Mouse (Mus musculus) c-Kit-positive CD71-negative TER-119-negative erythroid progenitor cells, embryonic 14.5 days (primary cell): ENCODE measurements around the gene Kifc3.
"Not testable (repeated sequence)": the region's sequence is repeated elsewhere in the genome, so short reads cannot be mapped to it uniquely, and the experiment has no call there.

Source experiments
- DNase-seq: peaks from one replicate; pipeline ENCODE4 v3.0.0-alpha.2; 2013; ENCODE audit warnings: low read depth

Gene Kifc3

DNA sequence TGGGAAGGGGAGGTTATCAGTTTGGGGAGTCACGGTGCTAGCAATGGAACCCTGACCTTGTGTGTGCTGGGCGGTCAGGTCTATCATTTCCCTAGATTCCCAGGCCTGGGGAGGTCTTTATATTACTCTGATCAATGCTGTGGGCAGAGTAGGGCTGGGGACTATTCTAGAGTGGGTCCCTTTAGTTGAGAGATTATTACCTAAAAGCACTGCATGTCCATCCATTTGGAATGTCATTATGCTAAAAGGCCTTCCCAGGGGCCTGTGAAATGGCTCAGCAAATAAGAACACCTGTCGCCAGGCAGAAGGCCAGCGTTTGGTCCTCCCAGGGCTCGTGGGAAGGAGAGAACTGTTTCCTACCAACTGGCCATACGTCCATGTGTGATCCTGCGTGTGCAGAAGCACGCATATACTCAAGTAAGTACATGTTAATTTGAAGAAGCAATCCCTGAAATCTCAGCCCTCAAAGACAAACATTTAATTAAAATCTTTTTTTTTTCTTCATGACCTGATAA is 499 bp downstream of the Kifc3 start:
- no peak for DNase-seq

DNA sequence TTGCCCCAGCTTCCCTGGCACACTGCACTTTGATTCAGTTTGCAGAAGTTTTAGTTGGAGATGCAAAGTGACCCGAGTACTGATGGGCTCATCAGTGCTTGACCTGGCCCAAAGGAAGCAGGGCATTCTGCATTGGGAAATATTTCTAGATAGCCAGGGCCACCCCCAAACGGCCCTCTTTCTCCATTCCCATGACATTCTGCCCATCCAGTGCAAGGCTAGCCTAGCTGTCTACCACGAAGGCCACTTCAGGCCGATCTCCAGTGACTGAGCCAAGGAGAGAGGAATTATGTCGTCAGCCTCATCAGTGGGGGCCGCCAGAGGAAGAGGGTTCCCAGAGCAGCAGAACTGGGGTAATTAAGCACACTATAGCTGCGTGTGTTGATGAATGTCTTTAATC is 1.1 kb downstream of the Kifc3 start:
- DNase-seq, result no peak

DNA sequence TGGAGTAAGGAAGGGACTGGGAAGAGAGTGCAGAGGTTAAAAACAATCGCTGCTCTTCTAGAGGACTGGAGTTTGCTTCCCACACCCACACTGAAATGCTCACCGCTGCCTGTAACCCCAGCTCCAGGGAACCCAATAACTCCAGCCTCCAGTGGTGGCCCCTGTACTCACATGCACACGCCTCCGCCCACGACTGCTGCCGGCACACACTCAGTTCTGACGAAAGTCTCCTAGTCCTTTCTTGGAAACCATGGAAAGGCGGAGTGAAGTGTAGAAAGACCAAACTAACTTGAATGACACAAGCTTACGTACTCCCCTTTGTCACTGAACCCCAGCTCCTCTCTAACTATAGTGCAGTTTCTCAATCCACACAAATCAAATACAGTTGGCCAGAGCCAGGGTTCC is 2.6 kb downstream of the Kifc3 start:
- DNase-seq, result no peak

DNA sequence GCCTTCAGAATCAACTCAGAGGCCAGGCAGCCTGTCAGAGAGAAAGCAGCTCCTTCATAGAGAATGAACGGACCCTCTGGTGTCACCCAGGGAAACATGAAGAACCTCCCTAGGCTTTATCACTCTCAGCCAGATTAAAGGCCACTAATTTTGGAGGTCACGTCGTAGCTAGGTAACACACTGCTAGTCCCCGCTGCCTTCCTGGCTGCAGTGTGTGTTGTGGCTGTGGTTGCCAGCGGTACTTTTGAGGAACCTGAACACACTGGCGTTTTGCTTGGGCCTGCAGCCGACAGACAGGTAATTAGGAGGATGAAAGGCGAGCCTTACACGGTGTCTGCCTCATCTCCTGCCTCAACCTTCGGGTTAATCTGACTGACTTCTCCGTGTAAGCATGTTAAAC is 6.9 kb downstream of the Kifc3 start:
- DNase-seq, result no peak

DNA sequence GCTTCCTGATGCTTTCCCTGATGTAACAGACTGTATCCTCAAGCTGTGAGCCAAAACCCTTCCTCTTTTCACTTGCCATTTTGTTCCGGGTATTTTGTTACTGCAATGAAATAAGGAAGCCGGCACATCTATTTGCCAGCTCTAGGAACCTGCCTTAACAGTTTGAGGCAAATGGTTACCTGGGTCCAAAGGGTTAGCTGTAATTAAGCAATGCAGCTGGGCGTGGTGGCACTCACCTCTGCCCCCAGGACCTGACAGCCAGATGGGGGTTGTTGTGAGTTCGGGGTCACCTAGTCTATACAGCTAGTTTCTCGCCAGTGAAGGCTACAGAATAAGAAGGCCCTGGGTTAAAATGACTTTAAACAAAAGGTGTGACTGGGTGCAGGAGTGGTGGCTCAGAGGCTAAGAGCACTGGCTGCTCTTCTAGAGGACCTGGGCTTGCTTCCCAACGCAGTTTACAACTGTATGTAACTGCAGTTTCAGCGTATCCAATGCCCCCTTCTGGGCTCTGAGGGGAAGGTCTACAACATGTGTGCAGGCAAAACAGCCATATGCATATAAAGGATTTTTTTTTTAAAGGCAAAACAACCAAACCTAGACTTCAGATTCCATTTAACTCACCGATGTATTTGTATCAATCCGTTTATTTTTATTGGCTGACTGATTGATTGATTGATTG is 11.0 kb downstream of the Kifc3 start:
- no peak for DNase-seq

DNA sequence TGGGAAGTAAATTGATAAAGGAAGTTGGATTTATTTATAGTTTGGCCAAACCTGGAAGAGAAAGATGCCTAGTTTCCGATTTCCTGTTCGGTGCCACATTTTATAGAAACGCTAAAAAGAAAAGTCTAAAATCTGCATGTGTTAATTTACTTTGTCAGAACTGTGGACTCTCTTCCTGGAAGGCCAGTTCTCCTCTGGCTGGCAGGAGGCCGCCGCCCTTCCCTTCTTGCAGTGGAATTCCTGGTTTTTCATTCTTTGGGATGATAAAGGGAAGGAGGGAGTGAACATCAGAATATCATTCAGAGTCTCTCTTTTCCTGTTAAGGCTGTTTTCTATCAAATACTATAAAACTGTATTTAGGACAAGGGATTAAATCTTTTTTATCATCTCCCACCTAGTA is 15.0 kb downstream of the Kifc3 start:
- DNase-seq, result no peak

DNA sequence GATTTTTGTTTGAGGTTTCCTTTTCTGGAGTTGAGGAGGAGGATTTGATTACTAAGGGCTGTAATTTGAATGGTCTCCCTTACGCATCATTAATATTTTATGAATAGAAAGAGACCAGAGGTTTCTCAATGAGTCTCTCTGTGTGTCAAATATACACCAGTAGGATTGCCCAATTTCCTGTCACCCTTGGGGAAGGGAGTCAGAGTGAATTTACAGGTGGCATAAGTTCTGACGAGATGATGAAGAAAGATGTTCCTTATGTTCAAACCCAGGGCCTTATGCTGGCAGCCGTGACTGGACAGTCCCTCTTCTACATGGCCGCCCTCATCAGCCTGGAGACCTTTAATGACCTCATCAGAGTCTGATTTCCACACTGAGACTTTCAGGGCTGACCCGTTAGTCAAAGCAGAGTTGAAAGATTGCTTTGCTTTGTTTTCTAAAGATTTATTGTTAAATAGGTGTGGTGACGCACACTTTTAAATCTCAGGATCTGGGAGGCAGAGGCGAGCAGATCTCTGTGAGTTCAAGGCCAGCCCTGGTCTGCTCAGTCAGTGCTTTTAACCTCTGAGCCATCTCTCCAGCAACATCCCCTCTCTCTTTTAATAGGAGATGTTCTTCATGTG is 16.6 kb downstream of the Kifc3 start:
- DNase-seq, result no peak

DNA sequence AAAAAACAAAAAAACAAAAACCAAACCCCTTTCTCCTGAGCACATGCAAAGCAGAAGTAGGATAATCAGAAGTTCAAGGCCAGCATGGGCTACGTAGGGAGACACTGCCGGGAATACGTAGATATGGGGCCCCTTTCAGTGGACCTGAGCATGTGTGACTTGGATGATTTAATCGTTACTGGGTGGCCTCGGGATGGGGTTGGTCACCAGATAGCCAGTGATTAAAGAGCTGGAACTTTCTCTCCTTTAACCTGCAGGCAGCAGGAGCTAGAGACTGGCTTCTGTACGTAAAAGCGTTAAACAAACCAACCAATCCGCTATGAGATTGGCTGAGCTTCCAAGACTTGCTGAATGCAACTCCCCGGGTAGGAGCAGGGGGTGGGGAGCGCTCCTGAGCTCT is 17.5 kb downstream of the Kifc3 start:
- no peak for DNase-seq

DNA sequence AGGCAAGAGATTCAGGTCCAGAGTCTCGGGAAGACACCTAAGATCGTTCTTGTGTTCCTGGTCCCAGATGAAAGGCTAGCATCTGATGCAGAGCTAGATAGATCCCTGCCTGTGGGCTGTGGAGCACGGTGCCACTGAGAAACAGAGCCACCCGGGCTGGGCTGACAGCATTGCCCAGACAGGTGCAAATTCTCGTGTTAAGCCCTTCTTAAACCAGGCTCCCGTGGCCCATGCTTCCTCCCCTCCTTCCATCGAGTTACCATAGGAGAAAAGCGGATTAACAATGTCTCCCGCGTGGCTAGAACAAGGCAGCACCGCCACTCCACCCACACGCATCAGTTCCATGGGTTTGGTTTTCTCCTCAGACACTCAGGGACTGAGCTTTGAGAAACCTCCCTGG is 18.4 kb downstream of the Kifc3 start:
- no peak for DNase-seq

DNA sequence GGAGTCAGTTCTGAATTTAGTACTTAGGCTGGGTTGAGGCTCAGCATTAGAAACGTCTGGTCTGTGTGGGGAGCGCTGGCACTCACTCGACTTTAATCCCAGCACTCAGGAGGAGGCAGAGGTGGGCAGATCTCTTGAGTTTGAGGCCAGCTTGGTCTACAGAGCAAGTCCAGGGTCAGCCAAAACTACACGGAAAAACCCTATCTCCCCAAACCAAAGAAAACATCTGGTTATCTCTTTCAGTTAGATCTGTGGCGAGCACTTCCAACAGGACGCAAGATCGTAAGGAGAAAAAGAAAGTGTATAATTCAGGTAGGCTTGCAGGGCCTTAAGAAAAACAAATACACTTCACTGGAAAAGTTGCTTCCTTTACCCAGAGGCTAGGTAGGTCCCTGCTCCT is 20.8 kb downstream of the Kifc3 start:
- no peak for DNase-seq

DNA sequence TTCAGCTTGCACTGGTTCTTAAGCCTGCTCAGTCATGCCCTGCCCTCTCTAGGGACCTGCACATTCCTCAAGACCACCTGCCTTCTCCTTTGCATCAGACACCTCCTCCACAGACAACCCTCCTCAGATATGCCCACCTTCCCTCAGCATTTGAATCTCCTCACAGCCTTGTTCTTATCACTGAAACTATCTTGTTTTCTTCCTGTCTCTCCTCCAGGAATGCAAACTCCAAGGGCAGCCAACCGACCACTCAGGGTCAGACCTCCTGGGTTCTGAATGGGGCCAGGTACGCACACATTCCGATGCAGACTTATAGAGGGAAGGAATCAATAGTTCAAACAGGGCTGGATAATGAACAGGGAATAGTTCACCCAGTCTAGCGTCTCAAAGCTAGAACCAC is 24.4 kb downstream of the Kifc3 start:
- no peak for DNase-seq

DNA sequence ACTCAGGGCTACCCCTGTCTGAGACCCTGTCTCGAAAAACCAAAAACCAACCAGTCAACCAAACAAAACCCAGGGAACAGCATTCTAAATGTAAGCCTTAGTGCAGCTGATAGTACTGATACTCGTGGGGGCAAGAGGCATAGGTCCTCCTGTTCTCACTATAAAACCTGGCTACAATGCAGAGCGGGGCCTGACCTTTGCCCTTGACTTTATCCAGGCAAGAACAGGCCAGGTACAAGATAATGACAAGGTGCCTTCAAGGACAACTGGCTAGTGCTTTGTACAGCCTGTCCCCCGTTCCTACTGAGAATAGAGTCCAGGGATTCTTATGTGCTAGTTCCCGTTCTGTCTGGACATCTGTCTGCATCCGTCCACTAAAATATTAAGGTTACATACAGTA is 25.6 kb downstream of the Kifc3 start:
- DNase-seq, result no peak

DNA sequence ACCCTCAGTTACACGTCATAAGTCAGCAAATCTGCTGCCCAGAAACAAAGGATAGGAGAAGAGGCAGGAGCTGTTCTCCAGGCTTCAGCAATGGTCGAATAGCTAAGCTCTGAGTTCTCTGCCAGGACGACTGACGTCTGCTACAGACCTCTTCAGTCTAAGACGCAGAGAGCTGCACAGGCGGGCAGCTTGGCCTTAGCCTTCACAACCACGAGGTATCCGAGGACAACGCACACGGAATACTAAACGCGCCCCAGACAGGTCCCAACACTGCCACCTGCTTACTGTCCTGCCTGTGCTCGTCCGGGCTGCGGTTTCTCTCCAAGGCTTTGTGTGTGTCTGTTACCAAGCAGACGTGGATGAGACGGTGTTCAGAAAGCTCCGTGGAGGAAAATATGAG is 26.8 kb downstream of the Kifc3 start:
- DNase-seq, result no peak

DNA sequence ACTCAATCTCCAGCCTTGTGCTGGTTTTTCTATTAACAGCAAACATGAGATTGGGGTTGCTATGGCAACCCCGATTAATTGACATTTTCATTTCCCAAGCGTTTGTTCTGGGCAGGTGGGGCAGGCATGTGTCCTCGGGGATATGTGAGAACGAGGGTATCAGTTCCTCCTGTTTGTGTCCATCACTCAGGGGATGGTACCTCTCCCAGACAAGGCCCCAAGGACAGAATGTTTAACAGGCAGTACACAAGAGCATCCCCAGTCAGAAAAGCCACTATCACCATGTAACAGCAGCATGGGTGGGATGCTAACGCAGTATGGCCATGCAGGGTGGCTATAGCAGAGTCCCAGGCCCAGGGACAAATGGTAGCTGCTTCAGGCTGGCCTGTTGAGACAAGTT is 27.3 kb downstream of the Kifc3 start:
- no peak for DNase-seq

DNA sequence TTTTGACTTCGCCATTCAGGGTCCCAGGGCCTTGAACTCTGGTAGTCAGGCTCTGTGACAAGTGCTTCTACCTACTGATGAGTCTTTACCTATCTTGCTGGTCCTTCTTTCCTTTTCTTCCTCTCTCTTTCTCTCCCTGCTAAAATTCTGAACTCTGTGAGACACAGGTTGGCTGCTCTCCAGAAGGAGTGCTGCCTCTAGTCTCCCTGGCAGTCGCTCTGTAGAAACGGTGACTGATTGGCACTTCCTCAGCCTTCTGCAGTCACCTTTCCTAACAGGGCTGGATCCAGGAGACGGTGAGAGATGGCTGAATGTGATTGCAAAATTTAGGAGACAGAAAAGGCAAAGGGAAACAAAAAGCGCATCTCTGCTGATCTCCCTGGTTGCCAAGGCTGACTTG is 30.2 kb downstream of the Kifc3 start:
- no peak for DNase-seq

DNA sequence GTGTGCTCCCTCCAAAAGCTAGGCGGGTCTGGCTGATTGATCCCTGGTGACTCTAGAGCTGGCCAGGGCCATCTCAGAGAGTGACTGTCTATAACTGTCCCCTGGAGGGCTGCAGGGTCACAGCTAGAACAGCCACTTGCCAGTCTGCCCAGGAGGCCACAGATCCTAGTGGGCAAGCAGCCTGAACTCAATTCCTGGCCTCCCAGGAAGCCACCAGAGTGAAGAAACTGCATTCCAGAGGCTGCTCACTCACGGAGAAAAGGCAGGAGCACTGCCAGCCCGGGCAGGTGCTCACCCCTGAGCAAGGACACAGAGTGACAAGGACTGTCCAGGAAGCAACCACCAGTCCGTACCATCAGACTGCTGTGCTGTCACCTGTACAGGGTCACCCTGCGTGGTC is 34.9 kb downstream of the Kifc3 start:
- no peak for DNase-seq

DNA sequence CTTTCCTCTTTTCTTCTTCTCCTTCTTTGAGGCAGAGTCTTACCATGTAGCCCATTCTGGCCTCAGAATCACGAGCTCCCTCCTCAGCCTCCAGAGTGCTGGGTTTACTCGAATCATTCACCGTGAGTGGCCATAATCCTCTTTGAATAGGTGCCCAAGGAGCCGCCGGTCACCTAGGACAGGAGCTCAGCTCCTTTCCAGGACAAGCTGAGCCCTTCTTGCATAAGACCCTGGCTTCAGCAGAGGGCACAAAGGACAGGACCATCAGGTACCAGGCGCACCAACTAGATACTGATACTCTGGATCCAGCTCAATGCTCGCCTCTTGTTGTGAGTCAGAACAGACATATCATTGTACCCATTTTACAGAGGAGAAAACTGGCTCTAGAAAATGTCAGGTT is 36.2 kb downstream of the Kifc3 start:
- DNase-seq, result no peak

DNA sequence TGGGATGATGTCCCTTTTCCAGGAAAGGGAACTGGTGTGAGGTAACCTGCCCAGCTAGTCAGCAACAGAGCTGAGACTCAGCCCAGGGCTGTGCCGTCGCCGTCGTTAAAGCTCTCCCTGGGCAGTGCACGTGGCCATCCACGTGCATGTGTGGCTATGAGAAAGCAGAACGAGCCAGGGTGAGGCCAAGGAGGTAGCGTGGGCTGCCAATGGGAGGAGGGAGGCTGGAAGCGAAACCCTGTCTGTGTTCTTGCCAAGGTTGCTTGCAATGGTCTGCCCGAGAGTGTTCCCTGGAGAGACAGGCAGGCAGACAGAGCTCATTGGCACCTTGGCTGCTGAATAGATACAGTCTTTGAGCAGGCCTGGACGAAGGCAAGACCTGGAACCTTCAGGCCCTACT is 36.7 kb downstream of the Kifc3 start:
- DNase-seq, result no peak

DNA sequence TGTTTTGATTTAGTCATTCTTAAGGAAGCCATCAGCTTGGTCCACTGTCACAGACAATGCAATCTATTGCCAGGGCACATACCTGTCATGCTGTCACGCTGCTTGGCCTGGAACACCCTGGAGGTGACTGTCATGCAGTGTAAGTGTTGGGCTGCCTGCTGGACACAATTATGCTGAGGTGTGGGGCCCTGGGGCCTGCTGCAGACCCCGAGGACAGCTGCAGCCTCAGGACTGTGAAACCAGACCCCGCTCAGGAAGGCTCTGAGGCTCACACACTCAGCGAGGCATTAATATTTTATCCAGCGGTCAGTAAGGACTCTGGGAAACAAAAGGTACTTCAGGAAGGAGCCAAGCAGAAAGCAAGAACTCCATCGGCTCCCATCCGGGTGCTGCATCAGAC is 38.1 kb downstream of the Kifc3 start:
- DNase-seq, result no peak

DNA sequence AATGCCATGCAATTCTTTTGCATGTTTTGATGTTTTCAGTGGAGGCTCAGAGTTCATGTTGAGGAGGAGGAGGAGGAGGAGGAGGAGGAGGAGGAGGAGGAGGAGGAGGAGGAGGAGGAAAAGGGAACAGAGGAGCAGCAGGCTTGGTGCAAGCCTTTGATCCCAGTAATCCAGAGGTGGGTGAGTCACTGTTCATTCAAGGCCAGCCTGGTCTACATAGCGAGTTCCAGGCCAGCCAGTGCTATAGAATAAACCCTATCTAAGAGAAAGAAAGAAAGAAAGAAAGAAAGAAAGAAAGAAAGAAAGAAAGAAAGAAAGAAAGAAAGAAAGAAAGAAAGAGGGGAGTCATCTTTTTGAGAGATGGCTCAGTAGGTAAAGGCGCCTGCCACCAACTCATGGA is 38.6 kb downstream of the Kifc3 start:
- DNase-seq, result not testable (repeated sequence)

DNA sequence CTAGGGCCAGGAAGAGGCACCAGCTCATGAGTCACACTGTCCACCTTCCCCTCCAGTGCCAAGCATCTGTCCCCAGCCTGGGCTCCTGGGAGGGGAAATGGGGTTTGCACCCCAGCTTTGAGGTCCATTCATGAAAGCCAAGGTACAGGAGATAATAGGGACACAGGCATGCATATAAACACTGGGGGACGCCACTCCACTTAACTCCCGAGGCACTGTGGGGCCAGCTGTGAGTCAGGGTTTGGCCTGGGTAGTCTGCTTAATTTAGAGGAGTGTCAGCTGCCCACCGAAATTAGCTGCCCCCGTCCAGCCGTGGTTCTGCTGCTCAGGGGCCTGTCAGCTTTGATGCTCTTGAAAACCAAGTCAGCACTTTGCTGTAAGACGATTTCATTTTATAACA is 39.8 kb downstream of the Kifc3 start:
- DNase-seq, result no peak

DNA sequence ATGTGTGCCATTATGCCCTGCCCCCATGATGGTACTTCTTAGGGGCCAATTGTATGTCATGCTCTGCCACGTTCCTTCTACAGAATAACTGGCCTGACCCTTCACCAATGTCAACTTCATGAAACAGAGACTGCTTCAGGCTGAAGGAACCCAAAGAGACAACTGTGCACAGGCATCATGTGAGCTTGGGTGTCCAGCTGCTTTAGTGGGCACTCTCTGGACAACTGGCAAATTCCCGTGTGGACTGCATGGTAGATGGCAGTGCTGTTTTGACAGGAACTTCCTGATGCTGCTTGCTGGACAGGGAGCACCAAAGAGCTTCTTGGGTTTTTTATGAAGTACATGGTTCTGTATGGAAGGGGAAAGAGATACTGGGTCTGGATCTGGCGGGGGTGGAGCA is 43.3 kb downstream of the Kifc3 start:
- DNase-seq, result no peak

DNA sequence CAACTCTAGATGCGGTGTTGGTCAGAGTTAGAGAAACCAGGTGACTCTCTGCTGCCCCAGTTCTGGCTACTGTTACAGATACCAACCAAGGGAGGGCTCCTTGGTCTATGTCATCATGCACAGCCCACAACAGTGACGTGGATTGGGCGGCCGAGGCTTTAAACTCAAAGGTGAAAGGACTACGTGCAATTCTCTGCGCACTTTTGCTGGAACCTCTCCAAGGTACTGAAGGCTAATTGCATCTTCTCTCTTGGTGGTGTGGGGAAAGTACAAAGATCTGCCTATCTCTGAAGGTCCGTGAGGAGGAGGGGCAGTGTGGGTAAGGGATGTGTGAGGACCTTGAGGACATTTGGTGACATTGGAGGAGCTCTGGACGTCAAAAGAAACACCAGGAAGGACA is 44.0 kb downstream of the Kifc3 start:
- DNase-seq, result no peak

DNA sequence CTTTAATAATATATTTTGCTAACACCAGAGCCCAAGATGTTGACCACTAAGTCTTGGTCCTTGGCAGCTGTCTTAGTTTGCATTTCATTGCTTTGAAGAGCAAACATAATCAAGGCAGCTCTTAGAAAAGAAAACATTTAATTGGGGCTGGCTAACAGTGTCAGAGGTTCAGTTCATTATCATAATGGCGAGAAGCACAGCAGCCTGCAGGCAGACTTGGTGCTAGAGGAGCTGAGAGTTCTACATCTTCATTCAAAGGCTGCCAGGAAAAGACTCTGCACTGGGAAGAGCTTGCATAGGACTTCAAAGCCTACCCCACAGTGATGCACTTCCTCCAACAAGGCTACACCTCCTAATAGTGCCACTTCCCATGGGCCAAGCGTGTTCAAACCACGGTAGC is 45.5 kb downstream of the Kifc3 start:
- no peak for DNase-seq
